Mouse (Mus musculus) induced T-regulatory cell, adult 2 months (primary cell): Measurements from ENCODE around the gene Mtf1.

Experiments
- DNase-seq: peaks from one replicate; pipeline ENCODE4 v3.0.0-alpha.2; 2012; ENCODE audit warnings: low read depth

Gene Mtf1

GRCm38 (mm10) chr4:124802309-124803260, 681 bp downstream of the Mtf1 start:
- DNase-seq = peak; percentile 99

DNA sequence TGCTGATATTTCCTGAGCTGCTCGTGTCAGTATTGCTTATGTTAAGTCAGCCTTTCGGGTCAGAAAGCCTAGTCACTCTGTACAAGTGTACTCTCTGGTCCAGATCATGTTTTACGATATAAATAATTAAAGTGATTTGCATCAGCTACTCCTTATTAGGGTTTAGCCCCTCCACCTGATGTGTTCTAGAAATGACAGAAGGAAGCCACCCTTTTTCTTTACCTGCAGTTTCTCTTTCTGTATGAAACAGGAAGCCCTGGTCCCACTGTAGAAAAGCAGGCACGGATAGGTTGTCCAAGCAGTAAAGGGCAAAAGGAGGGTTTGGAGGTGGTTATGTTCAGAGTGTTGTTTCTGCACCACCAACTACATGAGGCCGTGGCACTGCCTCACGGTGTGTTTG, 1.5 kb downstream of the Mtf1 start:
- DNase-seq = peak; percentile 58

DNA sequence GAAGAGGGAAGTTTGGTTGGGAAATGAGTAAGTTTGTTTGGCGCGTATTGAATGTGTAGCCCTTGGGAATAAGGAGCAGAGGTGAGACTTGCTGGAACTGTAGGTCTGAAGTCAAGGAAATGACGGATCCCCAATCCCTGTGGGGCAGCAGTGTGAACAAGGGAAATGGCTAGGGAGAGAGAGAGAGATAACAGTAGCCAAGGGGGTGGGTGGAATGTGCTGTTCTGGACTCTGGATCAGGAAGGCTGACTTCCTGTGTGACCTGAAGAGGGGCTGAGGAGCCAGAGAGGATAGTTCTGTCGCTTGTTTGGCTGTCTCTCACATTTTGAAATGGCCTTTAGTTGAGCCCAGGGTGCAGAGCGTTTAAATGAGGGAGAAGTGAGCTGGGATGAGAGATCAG, 6.6 kb downstream of the Mtf1 start:
- no peak for DNase-seq

GRCm38 (mm10) chr4:124809136-124809883, 7.4 kb downstream of the Mtf1 start:
- no peak for DNase-seq

DNA sequence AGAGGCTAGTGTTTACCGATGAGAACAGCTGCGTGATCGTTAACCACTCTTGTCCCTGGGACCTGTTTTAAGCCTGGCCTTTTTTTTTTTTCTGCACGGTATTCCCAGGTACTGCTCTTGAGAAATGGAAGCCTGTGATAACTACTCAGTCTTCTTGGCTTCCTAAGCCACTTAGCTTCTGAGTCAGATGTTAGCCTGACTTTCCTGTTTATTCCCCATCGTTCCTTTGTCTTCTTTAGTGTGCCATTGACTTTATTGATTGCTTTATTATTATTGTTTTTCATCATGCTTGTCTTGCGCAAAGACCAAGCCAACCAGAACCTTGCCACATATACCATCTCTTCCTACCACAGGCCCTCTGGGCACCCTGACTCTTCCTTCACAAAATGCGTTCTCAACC, 8.2 kb downstream of the Mtf1 start:
- DNase-seq = no peak

- DNase-seq = no peak
These were observed 9.6 kb downstream of the Mtf1 start for GRCm38 (mm10) chr4:124811347-124811975.

GRCm38 (mm10) chr4:124815901-124816300, 14.0 kb downstream of the Mtf1 start:
- DNase-seq = no peak

GRCm38 (mm10) chr4:124817803-124818202, 15.9 kb downstream of the Mtf1 start:
- DNase-seq = no peak

- DNase-seq = no peak
These were observed 16.9 kb downstream of the Mtf1 start for GRCm38 (mm10) chr4:124818832-124819231.

DNA sequence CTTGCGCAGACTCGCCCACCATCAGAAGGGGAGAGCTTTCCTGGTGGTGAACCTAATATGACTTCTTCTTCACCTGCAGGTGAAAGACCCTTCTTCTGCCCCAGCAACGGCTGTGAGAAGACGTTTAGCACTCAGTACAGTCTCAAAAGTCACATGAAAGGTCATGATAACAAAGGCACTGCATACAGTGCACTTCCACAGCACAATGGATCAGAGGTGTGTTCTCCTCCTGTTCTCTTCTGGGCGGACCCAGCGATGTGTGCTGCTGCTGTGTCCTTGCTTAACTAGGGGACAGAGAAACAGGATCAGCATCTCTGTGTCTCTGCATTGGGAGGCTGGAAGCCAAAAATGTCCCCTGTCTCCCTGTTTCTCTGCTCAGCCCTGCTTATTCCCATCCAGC, 23.1 kb downstream of the Mtf1 start:
- no peak for DNase-seq

DNA sequence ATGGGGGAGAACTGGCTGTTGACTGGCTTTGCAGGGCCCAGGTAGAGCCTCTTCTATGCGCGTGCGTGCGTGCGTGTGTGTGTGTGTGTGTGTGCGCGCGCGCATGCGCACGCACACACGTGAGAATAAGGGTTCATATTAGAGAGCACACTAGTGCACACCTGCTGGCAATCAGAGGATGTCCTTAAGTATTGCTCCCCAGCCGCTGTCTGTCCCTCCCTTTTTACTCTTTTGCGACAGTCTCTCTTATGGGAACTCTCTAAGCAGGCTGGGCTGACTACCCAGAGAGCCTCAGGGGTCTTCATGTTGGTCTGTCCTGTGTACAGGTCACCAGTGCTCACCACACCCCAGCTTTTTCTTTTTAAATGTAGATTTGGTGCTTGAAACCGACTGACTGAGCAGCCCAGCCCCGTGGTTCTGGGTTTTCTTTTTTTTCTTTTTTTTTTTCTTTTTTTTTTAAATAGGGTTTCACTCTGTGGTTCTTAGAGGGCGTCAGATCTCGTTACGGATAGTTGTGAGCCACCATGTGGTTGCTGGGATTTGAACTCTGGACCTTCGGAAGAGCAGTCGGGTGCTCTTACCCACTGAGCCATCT, 23.6 kb downstream of the Mtf1 start:
- DNase-seq = no peak

DNA sequence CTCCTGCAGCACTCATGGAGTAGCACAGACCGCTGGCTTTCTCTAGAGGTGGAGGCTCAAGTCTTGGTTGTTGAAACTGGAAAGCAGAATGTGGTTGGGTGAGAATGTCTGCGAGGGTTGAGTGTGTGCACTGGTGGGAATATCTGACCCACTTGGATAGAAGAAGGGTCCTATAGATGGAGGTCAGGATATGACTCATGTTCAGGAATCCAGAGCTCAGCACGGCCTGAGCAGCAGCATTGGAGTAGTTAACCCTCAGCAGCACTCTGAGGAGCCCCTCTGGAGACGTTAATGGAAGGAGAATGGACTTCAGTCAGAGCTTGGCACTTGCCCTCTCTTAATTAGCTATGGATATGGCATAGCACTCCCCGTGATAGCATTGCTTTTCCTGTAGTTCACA, 27.8 kb downstream of the Mtf1 start:
- no peak for DNase-seq

DNA sequence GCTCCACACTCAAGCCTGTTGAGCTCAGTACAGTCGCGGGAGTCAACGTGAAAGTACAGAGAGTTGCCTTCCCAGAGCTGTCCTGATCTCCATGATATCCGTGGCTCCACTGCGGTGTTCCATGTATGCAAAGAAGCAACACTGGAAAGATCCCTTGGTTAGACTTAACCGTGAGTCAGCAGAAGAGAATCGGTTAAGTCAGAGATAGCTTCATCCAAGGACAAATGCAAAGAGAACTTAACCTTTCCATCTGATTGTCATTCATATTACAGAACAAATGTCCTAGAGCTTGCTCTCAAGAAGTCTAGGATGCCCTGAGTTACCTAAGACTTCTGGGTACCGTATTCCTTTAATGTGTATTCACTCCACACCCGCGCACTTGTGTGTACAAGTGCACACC, 30.9 kb downstream of the Mtf1 start:
- no peak for DNase-seq

DNA sequence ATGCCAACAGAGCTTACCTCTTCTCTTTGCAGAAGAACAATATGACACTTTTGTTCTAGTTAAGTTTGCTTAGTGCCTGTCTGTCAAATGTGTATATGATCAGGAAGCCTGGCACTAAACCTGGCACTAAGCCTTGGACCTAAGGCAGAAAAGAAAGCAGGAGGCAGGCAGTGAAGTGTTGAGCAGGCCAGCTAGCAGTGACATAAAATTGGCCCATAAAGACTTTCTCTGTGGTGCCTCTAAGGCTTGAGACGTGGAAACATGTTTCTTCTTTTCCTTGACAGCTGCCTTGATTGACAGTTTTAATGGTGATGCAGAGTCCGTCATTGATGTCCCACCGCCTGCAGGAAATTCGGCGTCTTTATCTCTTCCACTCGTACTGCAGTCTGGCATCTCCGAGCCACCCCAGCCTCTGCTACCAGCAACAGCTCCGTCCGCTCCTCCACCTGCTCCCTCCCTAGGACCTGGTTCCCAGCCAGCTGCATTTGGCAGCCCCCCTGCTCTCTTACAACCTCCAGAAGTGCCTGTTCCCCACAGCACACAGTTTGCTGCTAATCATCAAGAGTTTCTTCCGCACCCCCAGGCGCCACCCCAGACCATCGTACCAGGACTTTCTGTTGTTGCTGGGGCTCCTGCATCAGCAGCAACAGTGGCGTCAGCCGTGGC, 36.3 kb downstream of the Mtf1 start:
- DNase-seq = no peak

DNA sequence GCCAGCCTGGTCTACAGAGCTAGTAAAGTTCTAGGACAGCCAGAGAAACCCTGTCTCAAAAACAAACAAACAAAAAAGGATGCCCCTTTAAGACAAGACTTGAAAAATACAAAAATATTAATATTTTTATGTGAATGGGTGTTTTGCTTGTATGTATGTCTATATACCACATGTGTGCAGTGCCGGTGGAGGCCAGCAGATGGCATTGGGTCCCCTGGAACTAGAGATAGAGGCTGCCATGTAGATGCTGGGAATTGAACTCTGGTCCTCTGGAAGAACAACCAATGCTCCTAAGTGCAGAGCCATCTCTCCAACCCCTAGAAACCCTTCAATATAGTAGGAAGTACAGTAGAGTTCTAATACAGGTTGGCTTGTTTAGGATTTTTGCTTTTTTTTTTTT, 39.1 kb downstream of the Mtf1 start:
- peak; percentile 44 for DNase-seq

DNA sequence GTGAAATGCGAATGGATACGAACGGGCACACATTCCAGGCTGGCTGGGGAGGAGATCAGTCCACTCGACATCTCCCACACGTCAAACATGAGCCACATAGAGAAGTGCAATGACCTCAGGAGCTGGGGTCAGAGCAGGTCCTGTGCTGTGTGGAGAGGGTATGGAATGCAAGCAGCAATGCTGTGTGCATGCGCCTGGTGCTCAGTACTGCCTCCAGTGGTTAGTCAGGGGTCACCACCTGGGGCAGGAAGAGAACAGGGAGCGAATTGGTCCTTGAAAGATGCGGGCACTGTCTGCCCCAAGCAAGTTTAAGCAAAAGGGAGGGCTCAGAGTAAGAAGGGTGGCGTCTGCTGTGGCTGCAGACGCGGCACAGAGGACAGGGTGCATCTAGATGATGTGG, 41.6 kb downstream of the Mtf1 start:
- DNase-seq = peak; percentile 55

GRCm38 (mm10) chr4:124847573-124847972, 45.7 kb downstream of the Mtf1 start:
- peak; percentile 82 for DNase-seq

DNA sequence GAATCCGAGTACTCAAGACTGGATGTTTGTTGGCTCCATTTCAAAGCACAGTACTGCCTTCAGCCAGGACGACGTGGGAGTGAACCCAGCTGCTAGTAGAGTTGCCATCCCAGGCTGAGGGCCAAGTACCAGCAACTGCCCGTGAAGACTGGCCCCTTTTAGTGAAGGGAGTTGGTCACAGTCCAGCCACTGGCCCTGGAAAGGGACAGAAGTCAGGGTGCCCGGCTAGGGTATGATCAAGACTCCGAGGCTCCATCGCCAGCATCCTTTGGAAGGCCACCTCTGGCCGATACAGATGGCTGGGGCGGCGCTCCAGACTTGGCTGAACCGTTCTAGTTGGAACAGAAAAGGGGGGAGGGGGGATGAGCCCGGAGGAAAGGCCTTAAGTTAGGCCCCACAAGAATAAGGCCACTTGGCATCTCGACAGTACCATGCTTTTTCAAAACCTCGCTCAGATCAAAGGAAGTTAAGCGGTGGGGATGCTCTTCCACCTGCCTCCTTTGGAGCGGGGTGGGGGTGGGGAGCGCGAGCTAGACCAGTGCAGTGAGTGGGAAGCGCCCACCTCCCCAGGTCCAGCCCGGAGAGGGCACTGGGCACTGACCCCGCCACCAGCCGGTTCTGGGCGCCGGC, 47.8 kb downstream of the Mtf1 start:
- peak; percentile 19 for DNase-seq

GRCm38 (mm10) chr4:124850261-124850913, 48.5 kb downstream of the Mtf1 start, which contains the start of gene Yrdc:
TSS of gene Yrdc (plus strand) at chr4:124850679.
- DNase-seq = peak; percentile 95

GRCm38 (mm10) chr4:124850933-124851658, 49.2 kb downstream of the Mtf1 start, which contains the start of gene 1110065P20Rik:
TSS of gene 1110065P20Rik (minus strand) at chr4:124851196.
- DNase-seq = peak; percentile 87
